Mouse (Mus musculus): ENCODE measurements at regions not wholly inside any gene's neighbourhood (a gene's known extent, or its start where the extent isn't known, plus 50 kb on each side); places are given as distances from the start of the nearest gene placed in this dataset.

GRCm38 (mm10) chr15:7574811-7575210, 176.6 kb upstream of the Egflam start:
- DNase-seq = no peak

- no peak for DNase-seq
Observed at GRCm38 (mm10) chr15:7578439-7578838, 180.2 kb upstream of the Egflam start.

- no peak for DNase-seq
Observed at GRCm38 (mm10) chr15:7587210-7587609, 189.0 kb upstream of the Egflam start.

GRCm38 (mm10) chr15:7591486-7591885, 193.3 kb upstream of the Egflam start:
- DNase-seq = no peak

- no peak for DNase-seq
Observed at GRCm38 (mm10) chr15:7597335-7597734, 199.1 kb upstream of the Egflam start.

- DNase-seq = no peak
Observed at GRCm38 (mm10) chr15:7597805-7598204, 199.6 kb upstream of the Egflam start.

GRCm38 (mm10) chr15:7601540-7601939, 203.3 kb upstream of the Egflam start:
- DNase-seq = no peak

GRCm38 (mm10) chr15:7604847-7605246, 205.8 kb upstream of the Gdnf start:
- no peak for DNase-seq

- DNase-seq = no peak
Observed at GRCm38 (mm10) chr15:7617954-7618353, 192.7 kb upstream of the Gdnf start.

GRCm38 (mm10) chr15:7623026-7623425, 187.6 kb upstream of the Gdnf start:
- no peak for DNase-seq

GRCm38 (mm10) chr15:7624689-7625472, 185.8 kb upstream of the Gdnf start:
- no peak for DNase-seq

GRCm38 (mm10) chr15:7629826-7630225, 180.8 kb upstream of the Gdnf start:
- no peak for DNase-seq

GRCm38 (mm10) chr15:7635234-7635633, 175.4 kb upstream of the Gdnf start:
- DNase-seq = no peak

GRCm38 (mm10) chr15:7639444-7639843, 171.2 kb upstream of the Gdnf start:
- DNase-seq = no peak

- DNase-seq = no peak
Observed at GRCm38 (mm10) chr15:7642075-7642474, 168.6 kb upstream of the Gdnf start.

GRCm38 (mm10) chr15:7650705-7651104, 159.9 kb upstream of the Gdnf start:
- no peak for DNase-seq

GRCm38 (mm10) chr15:7663888-7664287, 146.8 kb upstream of the Gdnf start:
- no peak for DNase-seq

- DNase-seq = no peak
Observed at GRCm38 (mm10) chr15:7669631-7670030, 141.0 kb upstream of the Gdnf start.

GRCm38 (mm10) chr15:7676970-7677369, 133.7 kb upstream of the Gdnf start:
- no peak for DNase-seq

- no peak for DNase-seq
Observed at GRCm38 (mm10) chr15:7678711-7679110, 131.9 kb upstream of the Gdnf start.

GRCm38 (mm10) chr15:7681011-7681410, 129.6 kb upstream of the Gdnf start:
- no peak for DNase-seq

GRCm38 (mm10) chr15:7683235-7683974, 127.2 kb upstream of the Gdnf start:
- no peak for DNase-seq

- no peak for DNase-seq
Observed at GRCm38 (mm10) chr15:7691251-7691650, 119.4 kb upstream of the Gdnf start.

GRCm38 (mm10) chr15:7692096-7692495, 118.5 kb upstream of the Gdnf start:
- DNase-seq = no peak
